Mouse (Mus musculus): Measurements from ENCODE around the gene Zmym2. TPM values are rescaled to one million over a fixed set of nuclear protein-coding genes. Genes with fewer than 3 reads are reported as not detected.

Zmym2 gene
- polyA plus RNA-seq, 1 experiment from 2014 or later: 26.8 TPM

- no peaks in the 10 kb centered on the region for H3K9me3 ChIP-seq (replicated peaks)
- H3K27me3 ChIP-seq: no peaks in the 10 kb centered on the region
- H3K4me1 ChIP-seq (replicated peaks): no peaks in the 10 kb centered on the region
- peaks cover 31% of the 10 kb centered on the region for H3K36me3 ChIP-seq
- H3K27ac ChIP-seq: no peak overlapping the region
- 68% methylated on average over 3 of the region's 3 CpGs for WGBS
- H3K4me2 ChIP-seq: no peak overlapping the region
- ATAC-seq (replicated peaks; ENCODE audit: insufficient number of reproducible peaks, insufficient read depth, low FRiP score, low read depth): no peak
- H3K4me3 ChIP-seq: no peak overlapping the region
- H3K9ac ChIP-seq: no peak overlapping the region
Measured at GRCm38 (mm10) chr14:56918532-56918931, 32.1 kb downstream of the Zmym2 start.

GRCm38 (mm10) chr14:56935481-56935880 is 49.0 kb downstream of the Zmym2 start:
- Histone ChIP-seq H3K27me3 (no peaks in the 10 kb centered on the region), H3K4me2 (no peak overlapping the region), H3K4me3 (no peak overlapping the region), H3K27ac (no peak overlapping the region), H3K9ac (no peak overlapping the region), H3K36me3 (peaks cover 44% of the 10 kb centered on the region), H3K4me1 (replicated peaks) (no peaks in the 10 kb centered on the region), H3K9me3 (replicated peaks) (no peaks in the 10 kb centered on the region)
- 88% methylated on average over 6 of the region's 6 CpGs for WGBS
- ATAC-seq (replicated peaks; ENCODE audit: insufficient number of reproducible peaks, insufficient read depth, low FRiP score, low read depth): no peak

DNA sequence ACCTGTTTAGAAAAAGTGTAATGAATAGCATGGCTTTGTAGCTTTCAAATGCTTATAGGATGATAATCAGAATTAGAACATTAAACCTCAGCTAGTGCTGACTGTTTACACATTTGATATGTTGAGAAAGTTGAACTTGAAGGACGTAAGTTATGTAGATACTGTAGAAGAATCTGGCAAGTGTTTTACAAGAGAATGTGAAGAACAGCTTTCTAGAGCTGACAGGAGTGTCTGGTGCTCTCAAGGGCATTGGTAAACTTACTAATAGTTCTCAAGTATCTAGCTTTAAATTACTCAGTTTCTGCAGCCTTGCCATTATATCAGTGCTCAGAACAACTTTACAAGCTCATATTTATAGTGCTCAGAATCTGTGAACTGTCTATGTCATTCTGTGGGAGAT is 53.5 kb downstream of the Zmym2 start:
- no peak overlapping the region for H3K4me2 ChIP-seq
- no peak for ATAC-seq (replicated peaks; ENCODE audit: insufficient number of reproducible peaks, insufficient read depth, low FRiP score, low read depth)
- no peaks in the 10 kb centered on the region for H3K9me3 ChIP-seq (replicated peaks)
- peaks cover 55% of the 10 kb centered on the region for H3K36me3 ChIP-seq
- H3K9ac ChIP-seq: no peak overlapping the region
- H3K27me3 ChIP-seq: no peaks in the 10 kb centered on the region
- H3K27ac ChIP-seq: no peak overlapping the region
- no peak overlapping the region for H3K4me3 ChIP-seq
- WGBS: 72% methylated on average over 1 of the region's 1 CpGs
- H3K4me1 ChIP-seq (replicated peaks): no peaks in the 10 kb centered on the region

GRCm38 (mm10) chr14:56952928-56953327 is 66.5 kb downstream of the Zmym2 start:
- no peak for ATAC-seq (replicated peaks; ENCODE audit: insufficient number of reproducible peaks, insufficient read depth, low FRiP score, low read depth)
- H3K9ac ChIP-seq: no peak overlapping the region
- no peaks in the 10 kb centered on the region for H3K9me3 ChIP-seq (replicated peaks)
- no peaks in the 10 kb centered on the region for H3K4me1 ChIP-seq (replicated peaks)
- H3K4me2 ChIP-seq: no peak overlapping the region
- WGBS: 95% methylated on average over 4 of the region's 4 CpGs
- H3K27ac ChIP-seq: no peak overlapping the region
- H3K27me3 ChIP-seq: no peaks in the 10 kb centered on the region
- H3K36me3 ChIP-seq: peaks cover 53% of the 10 kb centered on the region
- no peak overlapping the region for H3K4me3 ChIP-seq

DNA sequence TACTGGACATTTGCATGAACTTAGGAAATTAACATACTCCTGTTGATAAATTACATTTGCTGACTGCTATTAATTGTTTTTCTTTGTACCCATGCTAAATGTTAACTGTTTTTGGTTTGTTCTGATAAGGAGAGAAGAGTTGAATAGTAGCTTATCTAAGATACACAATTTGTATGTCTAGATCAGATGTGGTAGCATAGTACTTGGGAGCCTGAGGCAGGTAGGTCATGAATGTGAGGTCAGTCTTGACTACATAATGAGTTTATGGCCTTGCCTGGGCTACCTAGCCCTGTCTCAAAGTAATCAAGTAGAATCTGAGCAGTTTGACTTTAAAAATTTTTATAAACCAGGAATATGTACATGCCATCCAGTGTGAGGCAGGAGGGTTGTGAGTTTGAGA is 67.9 kb downstream of the Zmym2 start:
- Histone ChIP-seq H3K9ac (no peak overlapping the region), H3K27ac (no peak overlapping the region), H3K36me3 (peaks cover 46% of the 10 kb centered on the region), H3K9me3 (replicated peaks) (no peaks in the 10 kb centered on the region), H3K4me3 (no peak overlapping the region), H3K4me1 (replicated peaks) (no peaks in the 10 kb centered on the region), H3K4me2 (no peak overlapping the region), H3K27me3 (no peaks in the 10 kb centered on the region)
- no peak for ATAC-seq (replicated peaks; ENCODE audit: insufficient number of reproducible peaks, insufficient read depth, low FRiP score, low read depth)

- no peak overlapping the region for H3K9ac ChIP-seq
- no peak overlapping the region for H3K27ac ChIP-seq
- 59% methylated on average over 2 of the region's 2 CpGs for WGBS
- no peaks in the 10 kb centered on the region for H3K9me3 ChIP-seq (replicated peaks)
- no peaks in the 10 kb centered on the region for H3K27me3 ChIP-seq
- peaks cover 4% of the 10 kb centered on the region; the same call in 1 of the 2 replicates for H3K4me1 ChIP-seq (replicated peaks)
- ATAC-seq (replicated peaks; ENCODE audit: insufficient number of reproducible peaks, insufficient read depth, low FRiP score, low read depth): no peak
- peaks cover 8% of the 10 kb centered on the region; the same call in 1 of the 2 replicates for H3K36me3 ChIP-seq
- no peak overlapping the region for H3K4me2 ChIP-seq
- no peak overlapping the region for H3K4me3 ChIP-seq
Measured at GRCm38 (mm10) chr14:56963969-56964734, 77.7 kb downstream of the Zmym2 start.

DNA sequence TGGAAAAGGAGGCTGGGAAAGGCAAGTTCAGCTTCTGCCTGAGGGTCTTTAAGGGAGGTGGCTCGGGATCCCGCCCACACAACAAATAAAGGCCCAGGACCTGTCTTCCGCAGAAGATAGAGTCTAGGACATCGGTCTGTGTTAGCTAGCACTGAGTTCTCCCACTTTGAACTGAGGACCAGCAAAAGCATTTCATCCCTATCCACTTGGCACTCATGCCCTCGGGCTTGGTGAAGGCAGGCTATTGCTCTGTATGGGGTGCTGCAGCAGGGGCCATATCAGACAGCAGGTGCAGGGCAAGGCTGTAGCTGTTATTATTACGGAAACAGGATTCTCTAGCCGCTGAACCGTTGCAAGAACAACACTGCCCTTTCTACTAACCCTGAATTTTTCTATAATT is 83.2 kb downstream of the Zmym2 start:
- H3K36me3 ChIP-seq: no peaks in the 10 kb centered on the region
- no peak overlapping the region for H3K27ac ChIP-seq
- H3K9ac ChIP-seq: no peak overlapping the region
- no peak overlapping the region for H3K4me2 ChIP-seq
- H3K4me3 ChIP-seq: no peak overlapping the region
- H3K9me3 ChIP-seq (replicated peaks): no peaks in the 10 kb centered on the region
- H3K27me3 ChIP-seq: no peaks in the 10 kb centered on the region
- no peaks in the 10 kb centered on the region for H3K4me1 ChIP-seq (replicated peaks)
- ATAC-seq (replicated peaks; ENCODE audit: insufficient number of reproducible peaks, insufficient read depth, low FRiP score, low read depth): no peak
- 74% methylated on average over 8 of the region's 8 CpGs for WGBS

- WGBS: 57% methylated on average over 11 of the region's 11 CpGs
- Histone ChIP-seq H3K27ac (no peak overlapping the region), H3K4me3 (no peak overlapping the region), H3K9ac (no peak overlapping the region), H3K9me3 (replicated peaks) (no peaks in the 10 kb centered on the region), H3K4me1 (replicated peaks) (no peaks in the 10 kb centered on the region), H3K36me3 (no peaks in the 10 kb centered on the region), H3K27me3 (no peaks in the 10 kb centered on the region), H3K4me2 (no peak overlapping the region)
- ATAC-seq (replicated peaks; ENCODE audit: insufficient number of reproducible peaks, insufficient read depth, low FRiP score, low read depth): no peak
Measured at GRCm38 (mm10) chr14:56970160-56970559, 83.7 kb downstream of the Zmym2 start.

DNA sequence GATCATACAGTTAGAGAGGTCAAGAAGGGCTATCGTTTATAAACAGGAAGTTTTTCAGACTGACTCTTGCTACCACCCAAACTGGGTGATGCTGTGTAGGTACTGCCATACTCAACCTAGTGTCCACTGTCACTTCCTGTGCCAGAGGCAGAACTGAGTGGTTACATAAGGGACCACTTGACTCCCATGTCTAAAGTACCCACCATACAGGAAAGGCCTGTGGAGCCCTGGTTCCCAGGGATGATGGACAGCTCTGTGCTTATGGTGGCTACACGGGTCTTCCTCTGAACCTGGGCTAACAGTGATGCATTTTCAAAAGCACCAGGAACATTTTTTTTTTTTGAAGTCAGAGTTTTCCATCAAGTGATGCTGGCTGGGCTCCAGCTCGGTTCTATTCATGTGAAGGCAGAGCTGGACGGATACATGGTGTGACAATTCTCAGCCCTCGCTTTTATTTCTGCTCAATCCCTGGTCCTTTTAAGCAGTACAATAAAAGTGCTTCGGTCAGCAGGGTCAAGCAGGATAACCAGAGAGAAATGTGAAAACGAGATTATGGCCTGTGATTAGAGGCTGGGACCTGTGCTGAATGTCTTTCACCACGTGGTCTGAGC is 91.7 kb downstream of the Zmym2 start:
- 50% methylated on average over 8 of the region's 8 CpGs for WGBS
- H3K27ac ChIP-seq: no peak overlapping the region
- ATAC-seq (replicated peaks; ENCODE audit: insufficient number of reproducible peaks, insufficient read depth, low FRiP score, low read depth): no peak
- no peaks in the 10 kb centered on the region for H3K9me3 ChIP-seq (replicated peaks)
- no peak overlapping the region for H3K4me2 ChIP-seq
- no peaks in the 10 kb centered on the region for H3K36me3 ChIP-seq
- no peaks in the 10 kb centered on the region for H3K27me3 ChIP-seq
- no peaks in the 10 kb centered on the region for H3K4me1 ChIP-seq (replicated peaks)
- H3K4me3 ChIP-seq: no peak overlapping the region
- H3K9ac ChIP-seq: no peak overlapping the region

DNA sequence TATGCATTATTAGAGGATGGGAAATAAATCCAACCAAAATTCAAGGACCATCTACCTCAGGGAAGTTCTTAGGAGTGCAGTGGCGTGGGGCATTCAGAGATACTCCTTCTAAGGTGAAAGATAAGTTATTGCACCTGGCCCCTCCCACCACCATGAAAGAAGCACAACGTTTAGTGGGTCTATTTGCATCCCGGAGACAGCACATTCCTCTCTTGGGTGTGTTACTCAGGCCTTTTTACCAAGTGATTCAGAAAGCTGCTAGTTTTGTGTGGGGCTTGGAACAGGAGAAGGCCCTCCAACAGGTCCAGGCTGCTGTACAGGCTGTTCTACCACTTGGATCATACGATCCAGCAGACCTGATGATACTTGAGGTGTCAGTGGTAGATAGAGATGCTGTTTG is 102.2 kb downstream of the Zmym2 start:
- no peak overlapping the region for H3K9ac ChIP-seq
- H3K4me2 ChIP-seq: no peak overlapping the region
- no peaks in the 10 kb centered on the region for H3K27me3 ChIP-seq
- ATAC-seq (replicated peaks; ENCODE audit: insufficient number of reproducible peaks, insufficient read depth, low FRiP score, low read depth): no peak
- H3K4me3 ChIP-seq: no peak overlapping the region
- H3K36me3 ChIP-seq: no peaks in the 10 kb centered on the region
- no peaks in the 10 kb centered on the region for H3K9me3 ChIP-seq (replicated peaks)
- H3K4me1 ChIP-seq (replicated peaks): no peaks in the 10 kb centered on the region
- no peak overlapping the region for H3K27ac ChIP-seq
- WGBS: 75% methylated on average over 4 of the region's 4 CpGs

Measured in heart, embryonic 15.5 days (tissue).